Mouse (Mus musculus): ENCODE results near the gene Tmem176a. TPM values are rescaled to one million over a fixed set of nuclear protein-coding genes. Genes with fewer than 3 reads are reported as not detected.

The Tmem176a gene
- total and polyA plus RNA-seq, 3 experiments: 3.9 to 18.5 TPM; not detected in 1

DNA sequence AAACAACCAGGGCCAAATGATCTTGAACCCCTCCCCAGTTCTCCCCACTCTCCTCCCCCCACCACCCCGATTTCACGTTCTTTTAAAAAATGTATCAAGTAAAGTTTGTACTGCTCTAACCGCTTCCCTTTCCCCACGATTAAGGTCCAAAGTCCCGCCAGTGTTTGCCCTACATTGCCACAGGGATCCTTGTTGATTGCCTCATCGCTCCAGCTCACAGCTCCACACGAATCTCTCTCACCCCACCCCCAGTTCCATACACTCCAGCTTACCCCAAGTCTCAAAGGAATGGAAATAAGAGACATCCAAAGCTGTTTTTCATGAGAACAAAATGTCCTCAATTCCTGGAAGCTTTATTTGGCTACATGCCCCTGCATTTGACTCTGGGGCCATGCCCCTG lies 15.7 kb upstream of the Tmem176a start:
- no peaks in the 10 kb centered on the region; a peak in 2 of 4 replicates for H3K27me3 ChIP-seq (ENCODE audit: control insufficient read depth in 1 of 2, insufficient read depth in 2 of 2, low read length in 2 of 2)
- H3K79me2 ChIP-seq (ENCODE audit: control insufficient read depth, insufficient read depth, low read length, poor library complexity): no peaks in the 10 kb centered on the region
- no peak overlapping the region for H3K4me3 ChIP-seq (ENCODE audit: control insufficient read depth in 1 of 2, insufficient read depth in 1 of 2, low read depth in 2 of 2, low read length in 2 of 2)
- TF ChIP-seq CTCF (IDR thresholded peaks at IDR 0.05 in 2 of 3, conservative IDR thresholded peaks at IDR 0.05 in 1 of 3; ENCODE audit: control insufficient read depth in 1 of 3, insufficient read depth in 1 of 3, low read depth in 2 of 3, low read length in 3 of 3, poor library complexity in 1 of 3, severe bottlenecking in 1 of 3): no peak
- TF ChIP-seq MYB (IDR thresholded peaks at IDR 0.05; ENCODE audit: low read depth, low read length): no peak
- no peak for TF ChIP-seq ELF1 (IDR thresholded peaks at IDR 0.05; ENCODE audit: low read depth, low read length)
- no peak for TF ChIP-seq KAT2A (conservative IDR thresholded peaks at IDR 0.05; ENCODE audit: low read depth, low read length)
- TF ChIP-seq JUND (IDR thresholded peaks at IDR 0.05; ENCODE audit: low read depth, low read length): no peak
- TF ChIP-seq CHD1 (IDR thresholded peaks at IDR 0.05; ENCODE audit: low read depth, low read length): no peak
- no peak for TF ChIP-seq RAD21 (IDR thresholded peaks at IDR 0.05; ENCODE audit: low read depth, low read length)
- TF ChIP-seq MAFK (IDR thresholded peaks at IDR 0.05; ENCODE audit: borderline replicate concordance, low read depth, low read length): no peak
- no peak for TF ChIP-seq MAZ (IDR thresholded peaks at IDR 0.05; ENCODE audit: low read depth, low read length)
- TF ChIP-seq BHLHE40 (IDR thresholded peaks at IDR 0.05; ENCODE audit: borderline replicate concordance, low read depth, low read length): no peak
- no peak for TF ChIP-seq CHD2 (IDR thresholded peaks at IDR 0.05; ENCODE audit: low read length)
- TF ChIP-seq USF2 (IDR thresholded peaks at IDR 0.05; ENCODE audit: borderline replicate concordance in 1 of 2, insufficient read depth in 1 of 2, low read depth in 1 of 2, low read length in 2 of 2): no peak
- no peak for TF ChIP-seq ZMIZ1 (IDR thresholded peaks at IDR 0.05; ENCODE audit: low read depth, low read length)
- no peak for TF ChIP-seq UBTF (IDR thresholded peaks at IDR 0.05; ENCODE audit: borderline replicate concordance, insufficient read depth, low read depth, low read length)
- no peak for TF ChIP-seq ZC3H11A (IDR thresholded peaks at IDR 0.05; ENCODE audit: low read depth, low read length)
- TF ChIP-seq E2F4 (IDR thresholded peaks at IDR 0.05; ENCODE audit: borderline replicate concordance, low read depth, low read length): no peak
- no peak for TF ChIP-seq POLR2AphosphoS2 (IDR thresholded peaks at IDR 0.05; ENCODE audit: low read length)
- TF ChIP-seq ZKSCAN1 (IDR thresholded peaks at IDR 0.05; ENCODE audit: low read depth, low read length): no peak
- H3K4me1 ChIP-seq (ENCODE audit: control insufficient read depth in 1 of 2, insufficient read depth in 2 of 2, low read length in 2 of 2): peaks cover 0 to 9% of the 10 kb centered on the region in 2 experiments; a peak in 2 of 4 replicates
- H3K9ac ChIP-seq (ENCODE audit: control insufficient read depth, low read depth, low read length, poor library complexity, severe bottlenecking): no peak overlapping the region
- no peak overlapping the region for H3K27ac ChIP-seq (ENCODE audit: control insufficient read depth, low read depth, low read length)
- no peak for DNase-seq (ENCODE audit: low read depth, low spot score)
- peaks cover 0 to 12% of the 10 kb centered on the region in 2 experiments; a peak in 2 of 4 replicates for H3K36me3 ChIP-seq (ENCODE audit: control insufficient read depth in 1 of 2, insufficient read depth in 2 of 2, low read length in 2 of 2)
- no peaks in the 10 kb centered on the region for H3K9me3 ChIP-seq (replicated peaks; ENCODE audit: insufficient read depth, low read length)

DNA sequence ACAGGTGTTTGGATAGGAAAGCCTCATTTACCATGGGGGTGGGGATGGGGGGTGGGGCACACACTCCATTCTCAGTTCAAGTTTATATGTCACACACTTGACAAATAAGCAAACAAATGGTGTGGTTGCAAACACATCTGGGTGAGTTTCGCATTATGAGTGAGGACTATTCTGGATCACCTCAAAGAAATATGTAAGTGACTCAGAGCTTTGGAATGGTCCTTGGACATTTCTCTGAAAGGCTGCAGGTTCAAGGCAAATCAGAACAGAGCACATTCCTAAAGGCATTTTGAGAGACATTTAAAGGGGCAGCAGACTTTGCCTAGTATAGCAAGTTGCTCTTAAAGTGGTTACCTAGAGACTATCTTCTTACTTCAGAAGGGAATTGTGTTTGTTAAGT lies 11.7 kb upstream of the Tmem176a start:
- H3K4me1 ChIP-seq (ENCODE audit: control insufficient read depth in 1 of 2, insufficient read depth in 2 of 2, low read length in 2 of 2): peaks cover 9 to 33% of the 10 kb centered on the region in 2 experiments

More for the DNA sequence above, 11.7 kb upstream of the Tmem176a start:
- Histone ChIP-seq H3K27ac (ENCODE audit: control insufficient read depth, low read depth, low read length) (no peak overlapping the region), H3K79me2 (ENCODE audit: control insufficient read depth, insufficient read depth, low read length, poor library complexity) (no peaks in the 10 kb centered on the region), H3K27me3 (ENCODE audit: control insufficient read depth in 1 of 2, insufficient read depth in 2 of 2, low read length in 2 of 2) (no peaks in the 10 kb centered on the region; a peak in 1 of 4 replicates), H3K36me3 (ENCODE audit: control insufficient read depth in 1 of 2, insufficient read depth in 2 of 2, low read length in 2 of 2) (peaks cover 0 to 44% of the 10 kb centered on the region in 2 experiments; a peak in 2 of 4 replicates), H3K9ac (ENCODE audit: control insufficient read depth, low read depth, low read length, poor library complexity, severe bottlenecking) (no peak overlapping the region), H3K4me3 (ENCODE audit: control insufficient read depth in 1 of 2, insufficient read depth in 1 of 2, low read depth in 2 of 2, low read length in 2 of 2) (no peak overlapping the region), H3K9me3 (replicated peaks; ENCODE audit: insufficient read depth, low read length) (no peaks in the 10 kb centered on the region)
- TF ChIP-seq JUND (IDR thresholded peaks at IDR 0.05; ENCODE audit: low read depth, low read length) (no peak), ZC3H11A (IDR thresholded peaks at IDR 0.05; ENCODE audit: low read depth, low read length) (no peak), TAL1 (IDR thresholded peaks at IDR 0.05; ENCODE audit: low read length) (no peak), POLR2A (IDR thresholded peaks at IDR 0.05; ENCODE audit: control insufficient read depth in 1 of 2, insufficient read depth in 1 of 2, low read depth in 1 of 2, low read length in 2 of 2, poor library complexity in 1 of 2) (no peak), RCOR1 (IDR thresholded peaks at IDR 0.05; ENCODE audit: low read depth, low read length) (no peak), EP300 (IDR thresholded peaks at IDR 0.05; ENCODE audit: low read depth in 1 of 2, low read length in 2 of 2) (no peak), SMC3 (IDR thresholded peaks at IDR 0.05; ENCODE audit: low read depth, low read length) (no peak), E2F4 (IDR thresholded peaks at IDR 0.05; ENCODE audit: borderline replicate concordance, low read depth, low read length) (no peak)
- DNase-seq (ENCODE audit: low read depth, low spot score): no peak

Data from MEL (cell line).